Mouse (Mus musculus) myocyte (in vitro differentiated cells): ENCODE results near the gene Zfp354b.

Experiments used
- CEBPB ChIP-seq: IDR thresholded peaks from 2 replicates; pipeline ENCODE4 v1.6.1; 2011; ENCODE audit warnings: mild to moderate bottlenecking, moderate library complexity; ENCODE audit not compliant: poor library complexity, insufficient read depth, severe bottlenecking
- E2F4 ChIP-seq: IDR thresholded peaks from one replicate; pipeline ENCODE4 v1.6.1; 2011; ENCODE audit warnings: mild to moderate bottlenecking, control low read depth, moderate library complexity; ENCODE audit not compliant: insufficient read depth
- MYOG ChIP-seq, 3 experiments: IDR thresholded peaks; one replicate each; pipeline ENCODE4 v1.6.1; 2011; ENCODE audit warnings: control low read depth in 2 of 3, low read depth in 2 of 3, mild to moderate bottlenecking in 2 of 3; ENCODE audit not compliant: insufficient read length in 2 of 3, control insufficient read depth in 1 of 3, insufficient read depth in 1 of 3
- POLR2A ChIP-seq: IDR thresholded peaks from one replicate; pipeline ENCODE4 v1.6.1; 2011; ENCODE audit warnings: low read depth, mild to moderate bottlenecking, control low read depth, moderate library complexity; ENCODE audit not compliant: insufficient read length
- POLR2AphosphoS2 ChIP-seq: IDR thresholded peaks from one replicate; pipeline ENCODE4 v1.6.1; 2011; ENCODE audit warnings: low read depth, control low read depth; ENCODE audit not compliant: insufficient read length
- REST ChIP-seq: IDR thresholded peaks from one replicate; pipeline ENCODE4 v1.6.1; 2011; ENCODE audit warnings: mild to moderate bottlenecking, control low read depth, moderate library complexity; ENCODE audit not compliant: insufficient read depth, insufficient read length
- SRF ChIP-seq: IDR thresholded peaks from one replicate; pipeline ENCODE4 v1.6.1; 2011; ENCODE audit warnings: low read depth; ENCODE audit not compliant: control insufficient read depth, insufficient read length
- TCF12 ChIP-seq: IDR thresholded peaks from one replicate; pipeline ENCODE4 v1.6.1; 2011; ENCODE audit warnings: mild to moderate bottlenecking, control low read depth; ENCODE audit not compliant: poor library complexity, insufficient read depth, severe bottlenecking

- TF ChIP-seq POLR2AphosphoS2 (no peak), REST (no peak), POLR2A (no peak), E2F4 (no peak), MYOG (IDR thresholded peaks at IDR 0.05; ENCODE audit: control insufficient read depth in 1 of 3, insufficient read depth in 1 of 3, insufficient read length in 2 of 3, low read depth in 2 of 3) (no peak), SRF (no peak), TCF12 (no peak), CEBPB (no peak)
These were observed 33.5 kb upstream of the Zfp354b start for GRCm38 (mm10) chr11:50964886-50965285.
